Mouse (Mus musculus): ENCODE results near the gene Pnisr.

GRCm38 (mm10) chr4:21847481-21848286, at the start of gene Pnisr:
- TF ChIP-seq CTCF (IDR thresholded peaks at IDR 0.05; ENCODE audit: low read depth, low read length) (peak; percentile 37; the same call in 1 of the 2 replicates), GATA1 (IDR thresholded peaks at IDR 0.05; ENCODE audit: borderline replicate concordance, low read length) (no peak), GATA2 (IDR thresholded peaks at IDR 0.05; ENCODE audit: borderline replicate concordance, low read depth, low read length) (no peak), POLR2AphosphoS5 (IDR thresholded peaks at IDR 0.05; ENCODE audit: insufficient replicate concordance, low read depth, low read length) (no peak), TAL1 (conservative IDR thresholded peaks at IDR 0.05; ENCODE audit: low read depth, low read length) (no peak)

Measured in G1E (cell line).